Mouse (Mus musculus): Measurements from ENCODE around the gene Tmem117. TPM values are rescaled to one million over a fixed set of nuclear protein-coding genes. Genes with fewer than 3 reads are reported as not detected.

Gene Tmem117
- total RNA-seq, 2 experiments from 2014 or later = 7.5 to 9.8 TPM

- no peak for DNase-seq
Observed at GRCm38 (mm10) chr15:94771691-94772090, 142.7 kb downstream of the Tmem117 start.

DNA sequence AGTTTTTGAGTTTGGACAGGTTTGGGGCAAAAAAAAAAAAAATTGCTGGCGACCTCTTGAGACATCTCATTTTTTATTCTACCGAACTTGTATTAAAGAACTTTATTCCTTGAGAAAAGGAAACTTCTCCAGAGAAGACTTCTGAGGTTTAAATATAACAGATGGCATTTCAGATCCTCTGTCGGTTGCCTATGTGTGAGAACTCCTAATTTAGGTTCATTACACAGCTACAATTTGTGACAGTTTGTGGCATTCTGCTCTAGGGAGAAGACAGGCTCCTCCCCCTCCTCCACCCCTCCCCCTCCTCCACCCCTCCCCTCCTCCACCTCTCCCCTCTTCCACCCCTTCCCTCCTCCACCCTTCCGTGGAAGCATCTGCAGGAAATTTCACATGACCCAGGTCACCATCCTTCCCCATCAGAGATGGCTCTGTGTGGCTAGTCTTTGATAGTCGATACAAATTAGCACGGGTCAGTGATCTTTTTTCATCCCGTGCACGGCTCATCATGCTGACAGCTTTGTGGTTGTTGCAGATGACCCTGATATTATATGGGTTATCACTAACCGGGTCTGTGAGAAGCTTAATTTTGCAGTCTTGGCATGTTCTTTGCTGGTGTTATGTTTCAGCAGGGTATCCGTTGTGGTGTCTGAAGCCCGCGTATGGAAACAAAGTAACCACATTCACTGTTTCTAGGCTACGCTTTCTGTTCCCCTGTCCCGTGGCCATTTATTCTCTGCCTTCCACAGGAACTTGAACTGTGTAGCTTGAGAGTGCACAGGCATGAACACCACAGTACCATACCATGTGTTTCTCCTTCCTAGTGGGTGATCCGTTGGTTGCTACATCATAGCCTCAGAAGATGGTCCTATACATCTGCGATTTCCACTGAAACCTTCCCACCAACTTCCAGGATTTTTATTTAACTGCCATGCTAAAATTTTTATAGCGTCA is 147.4 kb downstream of the Tmem117 start:
- DNase-seq = no peak

- peak in 1 of 2 experiments; percentile 29 for DNase-seq
Observed at GRCm38 (mm10) chr15:94781556-94781955, 152.5 kb downstream of the Tmem117 start.

GRCm38 (mm10) chr15:94793455-94793854 is 164.4 kb downstream of the Tmem117 start:
- no peak for DNase-seq

- DNase-seq = no peak
Observed at GRCm38 (mm10) chr15:94795484-94795883, 166.5 kb downstream of the Tmem117 start.

- no peak for DNase-seq
Observed at GRCm38 (mm10) chr15:94798236-94798635, 169.2 kb downstream of the Tmem117 start.

DNA sequence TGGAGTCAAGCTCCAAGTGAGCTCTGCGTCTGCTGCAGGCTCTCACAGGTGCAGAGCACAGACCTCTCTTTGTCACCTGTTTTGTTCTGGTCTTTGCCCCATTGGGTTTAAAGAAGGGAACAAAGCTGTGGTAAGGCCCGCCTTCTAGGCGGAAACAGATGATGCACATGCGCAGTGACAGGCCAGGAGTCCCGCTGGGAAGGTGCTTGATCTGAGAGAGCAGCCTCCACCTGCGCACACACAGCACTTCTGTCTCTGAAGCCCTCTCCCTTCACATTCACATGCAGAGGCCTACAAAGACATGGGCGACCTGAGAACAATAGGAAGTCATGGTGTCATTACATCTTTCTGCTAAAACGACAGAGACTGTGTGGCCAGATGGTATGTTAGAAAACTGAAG is 172.4 kb downstream of the Tmem117 start:
- DNase-seq = no peak

DNA sequence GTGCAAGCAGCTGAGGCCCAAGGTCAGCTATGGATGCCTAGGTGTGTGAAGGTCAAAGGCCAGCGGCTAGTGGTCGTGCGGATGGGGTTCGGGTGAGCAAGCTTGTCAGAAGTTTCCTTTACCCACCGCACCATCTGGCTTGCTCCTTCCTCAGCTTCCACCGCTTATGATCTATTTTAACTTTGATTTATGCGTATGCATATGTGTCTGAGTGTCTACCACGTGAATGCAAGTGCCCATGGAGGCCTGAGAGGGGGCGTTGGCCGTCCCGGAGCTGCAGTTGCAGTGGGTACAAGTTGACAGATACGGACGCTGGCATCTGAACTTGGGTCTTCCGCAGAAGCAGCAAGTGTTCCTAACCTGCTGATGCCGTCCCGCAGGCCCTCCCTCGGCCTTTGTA is 173.8 kb downstream of the Tmem117 start:
- DNase-seq = no peak

- no peak for DNase-seq
Observed at GRCm38 (mm10) chr15:94803624-94804342, 174.8 kb downstream of the Tmem117 start.

DNA sequence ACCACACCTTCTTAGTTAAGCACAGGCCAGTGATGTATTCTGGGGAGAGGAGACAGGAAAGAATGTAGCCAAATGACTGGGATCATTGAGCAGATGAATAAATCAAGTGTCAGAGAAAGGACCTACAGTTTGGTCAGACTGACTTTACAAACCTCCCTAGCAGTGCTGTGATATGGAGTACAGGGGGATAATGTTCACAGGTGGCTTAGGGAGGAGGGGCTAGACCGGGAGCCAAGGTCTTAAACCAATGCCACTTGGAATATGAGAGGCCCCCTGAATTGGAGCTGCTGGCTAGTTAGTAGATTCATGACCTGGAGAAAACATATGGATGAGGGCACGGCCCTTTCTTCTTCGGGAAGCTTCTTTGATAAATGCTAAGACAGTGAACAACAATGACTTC is 177.0 kb downstream of the Tmem117 start:
- DNase-seq = no peak

GRCm38 (mm10) chr15:94811550-94811949 is 182.5 kb downstream of the Tmem117 start:
- DNase-seq = no peak

DNA sequence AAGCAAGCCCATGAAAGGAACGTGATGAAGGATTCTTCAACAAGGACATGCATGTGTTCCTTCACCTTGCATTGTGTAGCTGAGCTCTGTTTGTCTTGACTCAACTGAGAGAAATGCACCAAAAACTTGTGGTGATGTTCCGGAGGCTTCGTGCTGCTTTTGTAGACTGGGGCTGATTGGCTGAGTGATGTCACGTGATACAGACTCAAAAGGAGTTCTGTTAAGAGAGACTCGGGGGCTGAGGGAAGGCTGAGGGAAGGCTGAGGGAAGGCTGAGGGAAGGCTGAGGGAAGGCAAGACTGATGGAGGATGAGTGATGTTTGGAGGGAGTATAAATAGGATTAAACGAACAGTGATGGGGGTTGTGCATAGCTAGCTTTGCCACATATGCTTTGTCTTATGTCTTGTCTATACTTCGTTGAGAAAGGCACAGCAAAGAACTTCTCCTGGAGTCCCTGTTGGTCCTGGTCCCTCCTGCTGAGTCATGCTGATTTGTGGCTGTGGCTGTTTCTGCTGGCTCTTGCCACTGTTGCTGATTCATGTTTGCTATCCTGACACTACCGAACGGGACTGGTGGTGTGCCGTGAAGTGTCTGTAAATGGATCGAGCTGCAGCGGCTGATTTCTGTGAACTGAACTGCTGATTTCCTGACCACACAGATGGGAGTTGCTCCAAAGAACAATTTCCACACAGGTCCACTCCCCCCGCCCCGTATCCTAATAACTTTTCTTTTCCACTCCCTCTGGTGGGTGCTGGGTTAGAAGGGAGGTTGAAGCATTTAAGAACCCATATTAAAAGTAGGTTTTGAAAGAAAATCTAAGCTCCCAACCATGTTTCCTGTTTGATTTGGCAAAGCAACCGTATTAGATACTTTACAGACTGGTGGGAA is 185.4 kb downstream of the Tmem117 start:
- DNase-seq = no peak

DNA sequence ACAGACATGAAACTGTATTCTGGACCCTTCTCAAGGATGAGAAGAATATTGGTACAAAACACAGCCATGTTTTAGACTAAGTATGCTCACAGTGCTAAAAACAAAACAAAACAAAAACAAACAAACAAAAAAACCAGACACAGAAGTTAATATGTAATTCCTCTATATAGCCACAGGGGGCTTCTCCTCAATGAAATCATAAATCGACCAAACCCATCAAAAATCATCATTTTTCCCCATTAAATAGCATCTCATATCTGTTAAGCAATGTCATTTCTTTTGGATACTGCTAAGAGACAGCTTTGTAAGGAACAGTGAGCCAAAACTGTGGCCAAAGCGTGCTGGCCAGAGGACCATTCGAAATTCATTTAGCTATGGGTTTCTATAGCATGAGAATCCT is 206.6 kb downstream of the Tmem117 start:
- no peak for DNase-seq

GRCm38 (mm10) chr15:94838646-94839045 is 209.6 kb downstream of the Tmem117 start:
- DNase-seq = no peak

GRCm38 (mm10) chr15:94847501-94847900 is 218.5 kb downstream of the Tmem117 start:
- DNase-seq = no peak

DNA sequence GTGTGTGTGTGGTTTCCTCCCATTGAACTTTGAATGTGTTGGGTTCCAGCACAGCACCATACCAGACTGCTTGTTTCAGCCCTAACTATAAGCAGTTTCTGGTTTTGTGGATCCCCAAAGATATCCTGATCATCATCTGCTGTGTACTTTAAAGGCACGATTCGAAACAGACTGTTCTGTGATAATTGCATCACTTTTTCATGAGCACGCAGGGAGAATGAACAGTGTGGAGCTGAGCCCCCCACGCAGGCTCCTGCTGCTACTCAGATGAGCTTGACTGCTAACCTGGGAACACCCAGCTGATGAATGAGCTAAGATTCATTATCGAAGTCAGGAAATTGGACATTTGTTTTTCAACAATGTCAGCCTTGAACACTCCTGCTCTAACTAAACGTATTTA is 230.6 kb downstream of the Tmem117 start:
- DNase-seq = peak; percentile 50 to 67

GRCm38 (mm10) chr15:94861173-94861572 is 232.1 kb downstream of the Tmem117 start:
- DNase-seq = no peak

- no peak for DNase-seq
Observed at GRCm38 (mm10) chr15:94864134-94864533, 235.1 kb downstream of the Tmem117 start.

DNA sequence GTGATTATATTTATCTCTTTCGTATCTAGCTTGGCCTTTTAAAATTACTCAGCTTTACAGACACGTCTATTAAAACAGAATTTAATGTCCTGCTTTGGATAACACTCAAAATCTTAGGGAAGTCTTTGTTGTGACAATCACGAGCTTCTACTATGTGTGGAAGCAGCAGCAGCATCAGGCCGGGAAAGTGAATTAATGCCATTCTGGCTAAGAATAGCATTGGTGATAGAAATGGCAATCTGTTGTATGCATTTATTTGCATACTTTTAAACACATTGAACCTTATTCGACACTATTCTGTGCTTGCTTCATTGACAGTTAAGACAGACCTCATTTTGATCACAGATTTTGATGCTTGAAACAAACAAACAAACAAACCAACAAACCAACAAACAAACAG is 239.3 kb downstream of the Tmem117 start:
- no peak for DNase-seq

DNA sequence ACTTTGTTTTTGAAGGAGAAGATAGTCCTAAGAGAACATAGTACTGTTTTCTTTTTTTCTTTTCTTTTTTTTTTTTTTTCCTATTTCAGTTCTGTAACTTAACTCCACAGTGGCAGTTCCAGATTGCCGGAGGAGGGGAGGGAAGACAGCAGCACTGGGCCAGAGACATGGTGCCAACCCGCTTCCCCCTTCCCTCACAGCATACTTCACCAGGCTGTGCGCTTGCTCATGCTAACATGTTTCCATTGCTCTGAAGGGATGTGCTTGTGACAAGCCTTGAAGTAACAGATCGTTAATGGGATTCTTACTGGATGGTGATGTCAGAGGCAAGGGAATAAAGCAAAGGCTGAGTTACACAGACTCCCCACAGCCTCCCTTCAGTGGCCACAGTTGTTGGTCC is 256.0 kb downstream of the Tmem117 start:
- peak; percentile 31 to 33 for DNase-seq

DNA sequence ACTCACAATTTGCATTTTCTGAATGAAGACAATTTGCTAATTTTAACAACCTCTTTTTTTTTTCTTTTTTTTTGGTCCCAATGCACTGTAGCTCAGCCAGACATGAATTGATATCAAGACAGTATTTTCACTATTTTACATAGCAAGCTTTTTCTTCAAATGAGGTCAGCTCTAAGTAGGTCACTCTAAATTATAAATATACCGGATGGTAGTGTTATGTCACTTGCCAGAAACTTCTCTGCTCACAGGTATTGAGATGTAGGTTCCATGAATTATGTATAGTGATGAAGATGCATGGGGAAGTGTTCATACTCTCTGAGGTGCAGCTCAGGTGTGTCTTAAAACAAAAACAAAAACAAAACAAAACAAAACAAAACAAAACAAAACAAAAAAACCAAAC is 264.2 kb downstream of the Tmem117 start:
- no peak for DNase-seq

DNA sequence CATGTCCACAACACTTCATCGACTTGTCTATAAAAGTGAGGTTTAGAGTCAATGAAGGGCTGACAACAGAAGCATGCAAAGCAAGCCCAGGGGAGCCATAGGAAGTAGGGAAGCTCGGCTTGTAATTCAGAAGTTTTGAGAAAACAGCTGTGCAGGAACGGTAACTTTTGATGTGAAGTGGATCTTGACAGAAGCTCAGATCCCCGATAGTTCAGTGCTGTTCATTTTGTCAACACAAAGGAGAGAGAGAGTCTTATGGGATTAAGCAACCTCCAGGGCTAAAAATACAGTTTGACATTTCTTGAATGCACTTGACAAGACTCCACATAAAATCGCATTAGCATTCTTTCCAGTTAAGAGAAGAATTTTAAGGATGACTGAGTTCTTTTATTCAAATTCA is 265.1 kb downstream of the Tmem117 start:
- no peak for DNase-seq

- DNase-seq = no peak
Observed at GRCm38 (mm10) chr15:94895681-94896080, 266.6 kb downstream of the Tmem117 start.
